Mouse (Mus musculus): ENCODE data around the gene Lrrc61.

Lrrc61 gene

DNA sequence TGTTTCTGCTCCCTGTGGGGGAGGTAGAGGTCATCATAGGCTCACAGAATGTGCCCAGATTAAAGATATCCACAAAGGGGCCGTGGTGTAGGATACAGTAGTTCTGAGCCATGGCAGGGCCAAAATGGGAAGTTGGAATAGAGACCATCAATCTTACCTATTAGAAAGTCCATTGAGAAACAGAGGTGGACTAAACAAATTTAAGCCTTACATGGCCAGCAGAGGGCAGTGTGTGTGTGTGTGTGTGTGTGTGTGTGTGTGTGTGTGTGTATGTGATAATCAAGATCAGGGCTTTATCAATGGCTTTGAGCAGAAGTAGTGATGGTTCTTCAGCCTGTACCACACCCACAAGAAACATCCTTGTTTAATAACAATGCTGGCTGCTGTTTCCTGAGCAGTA, 8.3 kb upstream of the Lrrc61 start:
- DNase-seq (ENCODE audit: extremely low read depth, low read depth, low spot score): no peak

DNA sequence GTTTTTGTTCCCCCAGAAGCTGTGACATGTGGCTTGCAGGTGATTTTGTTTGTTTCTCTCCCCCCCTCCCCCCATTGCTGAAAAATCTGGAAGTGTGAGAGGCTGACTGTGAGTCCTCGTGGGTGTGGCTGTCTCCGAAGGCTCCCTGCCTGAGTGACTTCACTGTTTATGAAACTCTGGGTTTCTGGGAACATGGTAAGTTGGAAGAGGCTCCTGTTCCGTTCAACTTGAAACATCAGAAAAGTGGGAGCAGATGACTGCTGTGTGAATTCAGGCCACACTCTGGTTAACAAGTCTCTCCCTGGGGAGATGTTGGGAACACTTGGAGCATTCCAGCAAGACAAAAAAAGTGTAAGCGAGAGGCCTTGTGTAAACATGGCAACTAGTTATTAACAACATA, 7.7 kb upstream of the Lrrc61 start:
- DNase-seq (ENCODE audit: extremely low read depth, low read depth, low spot score): no peak

DNA sequence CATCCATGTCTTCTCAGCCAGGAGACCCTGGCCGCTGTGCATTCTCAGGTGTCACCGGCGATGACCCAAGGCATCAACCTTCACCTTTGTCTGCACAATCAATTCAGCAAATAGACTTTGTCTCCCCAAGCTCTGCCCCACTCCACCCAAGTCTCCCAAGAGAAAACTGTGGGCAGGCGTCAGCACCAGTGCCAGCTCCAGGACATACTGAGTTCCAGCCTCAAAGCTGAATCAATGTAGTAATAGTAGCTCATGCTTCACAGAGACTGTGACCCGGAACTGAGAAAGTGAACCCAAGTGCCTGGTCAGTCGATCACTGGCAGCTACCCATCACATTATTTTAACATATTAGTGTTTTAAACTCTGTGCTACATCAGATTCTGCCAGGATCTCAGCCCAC, 6.3 kb upstream of the Lrrc61 start:
- DNase-seq (ENCODE audit: extremely low read depth, low read depth, low spot score): no peak

DNA sequence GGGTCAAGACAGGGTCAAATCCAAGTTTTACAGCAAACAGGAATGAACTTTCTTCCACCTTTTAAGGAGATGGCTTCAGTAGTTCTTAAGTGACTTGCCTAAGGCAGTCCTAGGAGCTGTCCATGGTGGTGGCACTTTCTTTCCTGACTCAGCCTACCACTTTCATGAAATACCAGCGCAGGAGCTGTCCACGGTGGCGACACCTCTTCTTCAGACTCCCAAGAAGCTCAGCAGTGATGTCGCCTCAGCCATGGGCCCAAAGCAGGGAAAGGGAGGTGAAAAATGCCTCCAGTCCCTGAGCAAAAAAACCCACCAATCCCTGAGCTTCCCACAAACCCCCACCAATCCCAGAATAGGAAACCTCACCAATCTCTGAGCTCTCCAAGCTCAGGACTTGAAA, 1.7 kb upstream of the Lrrc61 start:
- no peak for DNase-seq (ENCODE audit: extremely low read depth, low read depth, low spot score)

DNA sequence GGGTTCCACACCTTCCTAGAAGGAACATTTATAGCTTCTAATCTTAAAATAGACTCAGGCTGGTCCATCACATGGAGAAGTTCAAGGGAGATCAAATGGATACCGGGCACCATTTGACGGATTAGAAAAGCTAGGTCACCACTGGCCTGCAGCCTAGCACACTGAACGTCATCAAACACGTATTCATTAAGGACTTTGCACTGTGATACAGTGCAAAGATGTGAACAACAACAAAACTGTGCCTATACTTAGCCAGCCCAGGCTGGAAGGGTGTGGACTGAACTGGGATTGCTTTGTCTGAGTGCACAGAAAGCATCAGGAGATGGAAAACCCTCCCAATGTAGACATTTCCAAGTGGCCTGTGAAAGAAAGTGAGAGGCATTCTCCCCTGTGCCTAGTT, 777 bp upstream of the Lrrc61 start:
- no peak for DNase-seq (ENCODE audit: extremely low read depth, low read depth, low spot score)

DNA sequence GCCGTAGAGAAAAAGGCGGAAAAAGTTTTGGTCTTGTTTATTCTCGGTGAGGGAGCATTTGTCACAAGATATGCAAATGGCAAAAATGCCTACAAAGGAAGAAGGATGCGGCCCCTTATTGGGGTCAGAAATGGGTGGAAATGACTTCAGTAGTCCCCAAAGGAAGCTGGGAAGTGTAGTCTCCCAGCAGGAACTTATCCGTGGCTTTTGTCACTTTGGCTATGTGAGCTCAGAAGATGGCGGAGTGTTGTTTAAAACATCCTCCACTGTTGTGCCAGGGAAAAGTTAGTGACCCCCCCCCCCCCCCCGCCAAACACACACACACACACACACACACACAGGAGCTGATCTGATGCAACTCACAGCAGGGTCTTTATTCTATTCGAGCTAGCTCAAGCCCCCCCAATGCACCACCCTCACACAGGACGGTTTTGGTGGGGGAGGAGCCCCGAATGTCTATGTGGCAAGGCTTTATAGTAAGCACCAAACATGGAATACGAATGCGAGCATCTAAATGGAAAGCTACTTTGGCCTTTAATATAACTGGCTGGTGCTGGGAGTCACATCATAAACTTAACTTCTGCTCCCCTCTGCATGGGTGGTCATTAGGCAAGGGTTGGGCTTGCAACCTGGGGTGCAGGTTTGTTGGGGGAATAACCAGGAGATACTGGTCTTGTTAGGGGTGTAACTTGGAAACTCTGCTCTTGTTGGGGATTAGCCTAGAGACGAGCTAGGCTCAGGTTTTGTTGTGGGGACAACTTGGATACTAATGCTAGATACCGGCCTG, 701 bp downstream of the Lrrc61 start:
- DNase-seq (ENCODE audit: extremely low read depth, low read depth, low spot score): no peak

DNA sequence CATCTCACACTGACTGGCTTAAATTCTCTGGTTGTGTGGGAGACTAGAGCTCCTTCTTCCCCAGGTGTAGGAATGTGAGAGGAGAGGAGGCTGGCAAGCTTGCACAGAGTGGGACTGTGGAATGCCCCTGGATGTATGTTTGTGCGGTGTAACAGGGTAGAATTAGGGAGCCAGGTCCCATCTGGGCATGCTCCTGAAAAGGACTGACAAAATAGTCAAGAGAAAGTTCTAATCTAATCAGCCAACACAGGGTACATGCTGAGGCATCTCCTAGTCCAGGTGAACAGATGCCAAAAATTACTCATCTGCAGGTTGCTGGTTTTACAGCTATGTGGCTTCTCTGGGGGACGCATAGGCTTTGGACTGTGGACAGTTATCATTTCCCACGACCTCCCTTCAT, 1.4 kb downstream of the Lrrc61 start:
- DNase-seq (ENCODE audit: extremely low read depth, low read depth, low spot score): no peak

DNA sequence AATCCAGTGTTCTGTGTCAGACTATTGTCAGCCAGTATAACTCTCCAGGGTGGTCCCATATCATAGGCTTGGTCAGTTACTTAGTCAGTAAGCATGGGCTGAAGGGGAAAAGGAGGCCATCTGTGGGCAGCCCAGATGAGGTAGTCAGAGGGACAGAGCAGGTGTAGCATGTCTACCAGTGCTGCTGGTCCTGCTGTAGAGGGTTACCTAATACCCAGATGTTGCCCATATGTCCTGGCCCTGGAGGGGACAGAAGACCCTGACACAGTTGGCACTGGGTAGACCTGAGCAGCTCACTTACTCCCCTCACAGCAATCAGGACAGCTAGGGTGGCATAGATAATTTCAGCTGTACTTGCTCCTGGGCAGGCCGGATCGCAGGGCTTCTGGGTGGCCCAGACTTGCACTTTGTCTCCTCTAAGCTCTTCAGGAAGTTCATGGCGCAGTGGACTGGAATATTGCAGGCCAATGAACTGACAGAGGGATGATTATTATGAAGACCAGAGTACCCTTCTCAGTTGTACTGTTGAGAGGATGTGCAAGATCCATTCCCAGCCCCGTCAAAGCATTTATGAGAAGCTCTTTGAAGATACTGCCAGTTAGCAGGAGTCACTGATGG, 11.2 kb downstream of the Lrrc61 start:
- DNase-seq (ENCODE audit: extremely low read depth, low read depth, low spot score): no peak

DNA sequence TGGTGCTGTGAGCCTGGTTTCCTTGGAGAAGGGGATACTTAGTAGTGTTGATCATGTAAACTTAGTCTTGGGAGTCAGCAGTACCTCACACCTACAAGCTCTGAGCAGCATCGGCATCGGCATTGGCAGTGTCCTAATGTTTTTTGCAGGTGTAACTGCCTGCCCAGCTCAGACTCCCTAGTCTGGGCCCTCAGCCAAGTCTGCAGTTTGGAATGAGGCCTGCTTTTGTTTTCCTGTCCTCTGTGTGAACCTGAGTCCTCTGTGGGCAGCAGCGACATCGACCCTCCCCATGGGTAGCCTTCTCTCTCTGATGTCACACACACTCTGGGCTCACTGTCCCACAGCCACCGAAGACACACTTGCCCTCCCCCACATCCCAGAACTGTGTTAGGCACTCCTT, 11.7 kb downstream of the Lrrc61 start:
- no peak for DNase-seq (ENCODE audit: extremely low read depth, low read depth, low spot score)

DNA sequence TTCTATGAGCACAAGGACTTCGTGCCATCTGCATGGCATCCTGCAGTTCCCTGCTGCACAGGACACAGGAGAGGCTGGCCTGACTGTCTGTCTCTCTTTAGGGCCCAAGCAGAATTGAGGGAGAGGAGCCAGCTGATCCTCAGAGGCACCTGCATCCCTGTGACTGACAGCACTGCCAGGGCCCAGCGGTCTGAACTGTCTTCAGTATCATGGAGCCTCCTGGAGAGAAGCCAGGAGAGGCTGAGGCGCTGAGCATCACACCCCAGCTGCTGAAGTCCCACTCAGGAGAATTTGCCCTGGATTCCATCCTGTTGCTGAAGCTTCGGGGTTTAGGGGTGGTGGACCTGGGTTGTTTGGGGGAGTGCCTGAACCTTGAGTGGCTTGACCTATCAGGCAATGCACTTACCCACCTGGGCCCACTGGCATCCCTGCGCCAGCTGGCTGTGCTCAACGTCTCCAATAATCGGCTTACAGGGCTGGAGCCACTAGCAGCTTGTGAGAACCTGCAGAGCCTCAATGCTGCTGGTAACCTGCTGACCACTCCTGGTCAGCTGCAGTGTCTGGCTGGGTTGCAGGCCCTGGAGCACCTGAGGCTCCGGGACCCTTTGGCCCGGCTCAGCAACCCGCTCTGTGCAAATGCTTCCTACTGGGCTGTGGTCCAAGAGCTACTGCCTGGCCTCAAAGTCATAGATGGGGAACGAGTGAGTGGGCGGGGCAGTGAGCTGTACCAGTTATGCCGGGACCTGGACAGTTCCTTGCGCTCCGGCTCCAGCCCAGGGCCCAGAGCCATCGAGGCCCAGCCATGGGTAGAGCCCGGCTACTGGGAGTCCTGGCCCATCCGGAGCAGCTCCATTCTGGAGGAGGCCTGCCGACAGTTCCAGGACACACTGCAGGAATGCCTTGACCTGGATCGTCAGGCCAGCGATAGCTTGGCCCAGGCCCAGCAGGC, 13.7 kb downstream of the Lrrc61 start:
- no peak for DNase-seq (ENCODE audit: extremely low read depth, low read depth, low spot score)

DNA sequence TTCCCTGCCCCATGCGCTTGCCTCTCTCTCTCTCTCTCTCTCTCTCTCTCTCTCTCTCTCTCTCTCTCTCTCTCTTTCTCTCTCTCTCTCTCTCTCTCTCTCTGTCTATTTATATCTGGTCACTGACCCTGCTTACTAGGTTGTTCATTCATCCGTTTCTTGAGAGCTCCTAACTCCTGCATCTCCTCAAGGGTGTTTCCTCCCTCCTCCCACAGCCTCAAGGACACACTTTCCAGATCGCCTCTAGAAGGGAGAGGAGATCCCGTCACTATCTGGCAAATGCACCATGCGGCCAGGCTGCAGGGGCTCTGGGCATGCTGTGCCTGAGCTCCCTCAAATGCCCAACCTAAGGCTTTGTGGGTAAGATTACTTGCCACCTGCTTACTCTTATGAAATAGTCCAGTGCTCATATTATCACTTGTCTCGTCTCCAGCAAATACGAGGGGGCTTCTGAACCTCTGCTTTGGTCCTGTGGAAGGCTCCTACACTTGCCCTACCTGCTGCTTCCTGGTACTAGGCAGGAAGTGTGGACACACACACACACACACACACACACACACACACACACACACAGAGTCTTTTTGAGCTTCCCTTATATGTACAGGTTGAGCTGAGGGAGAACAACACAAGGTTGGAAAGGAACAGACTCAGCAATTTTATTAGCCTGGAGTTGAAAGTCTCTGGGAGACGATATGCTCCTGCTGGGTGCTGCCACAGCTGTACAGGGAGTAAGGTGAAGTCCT, 14.6 kb downstream of the Lrrc61 start:
- no peak for DNase-seq (ENCODE audit: extremely low read depth, low read depth, low spot score)

DNA sequence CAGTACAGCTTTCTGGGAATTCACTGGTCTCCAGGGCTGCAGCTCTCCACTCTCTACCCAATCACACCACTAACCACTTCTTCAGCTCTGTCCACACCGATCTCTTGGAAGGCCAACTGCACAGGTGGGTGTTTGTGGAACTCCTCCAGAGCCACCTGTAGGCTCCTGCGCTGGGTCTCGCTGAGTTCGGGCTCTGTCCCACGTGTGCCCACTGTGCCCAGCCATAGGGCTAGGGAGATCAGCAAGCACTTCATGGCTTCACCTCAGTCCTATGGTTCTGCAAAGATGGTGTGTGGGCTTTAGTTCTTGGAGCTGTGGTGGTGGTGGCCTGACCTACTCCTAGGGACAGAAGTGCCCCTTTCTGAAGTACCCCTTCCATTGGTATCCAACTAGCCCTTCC, 17.4 kb downstream of the Lrrc61 start:
- DNase-seq (ENCODE audit: extremely low read depth, low read depth, low spot score): no peak

DNA sequence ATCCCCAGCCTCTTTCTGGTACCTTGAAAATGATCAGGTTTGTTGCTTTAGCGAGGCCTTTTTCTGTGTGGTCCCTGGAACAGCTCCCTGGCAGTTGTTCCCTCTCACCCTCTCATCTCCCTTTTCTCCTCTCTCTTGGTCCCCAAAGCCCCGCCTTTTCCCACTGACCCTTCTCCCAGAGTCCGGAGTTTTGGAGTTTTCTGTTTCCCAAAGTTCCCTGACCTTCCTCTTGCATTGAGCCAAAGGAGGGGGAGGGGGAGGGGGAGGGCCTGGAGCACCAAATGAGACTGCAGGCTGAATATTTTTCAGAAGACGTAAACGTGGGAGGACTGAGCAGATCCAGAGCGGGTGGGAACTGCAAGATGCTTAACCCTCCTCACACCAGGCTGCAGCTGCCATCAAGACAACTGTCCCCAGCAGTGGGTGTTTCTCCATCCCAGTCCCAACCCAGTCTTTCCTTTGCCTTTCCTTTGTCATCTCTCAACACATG, 18.0 kb downstream of the Lrrc61 start, which contains the start of gene Rarres2:
Gene Rarres2 (minus strand): TSS at position 218 of the 490 bp plus-strand sequence.
- DNase-seq (ENCODE audit: extremely low read depth, low read depth, low spot score): no peak

DNA sequence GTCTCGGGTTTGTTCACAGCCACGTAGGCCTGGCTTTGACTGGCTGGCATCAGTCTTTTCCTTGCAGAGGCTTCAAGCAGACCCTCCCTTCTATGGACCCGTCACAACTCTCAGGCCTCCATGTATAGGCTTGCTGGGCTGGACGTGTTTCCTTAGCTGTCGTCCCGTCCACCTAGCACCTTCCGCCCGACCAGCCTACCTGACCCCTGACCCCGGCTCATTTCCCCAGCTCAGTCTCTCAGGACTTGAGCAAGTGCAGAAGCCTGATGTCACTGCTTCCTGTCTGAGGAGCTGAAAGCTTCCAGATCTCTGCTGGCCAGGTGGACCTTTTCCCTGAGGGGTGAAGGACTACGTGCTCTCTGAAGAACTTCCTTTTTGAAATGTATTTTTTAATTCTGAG, 18.7 kb downstream of the Lrrc61 start:
- no peak for DNase-seq (ENCODE audit: extremely low read depth, low read depth, low spot score)

DNA sequence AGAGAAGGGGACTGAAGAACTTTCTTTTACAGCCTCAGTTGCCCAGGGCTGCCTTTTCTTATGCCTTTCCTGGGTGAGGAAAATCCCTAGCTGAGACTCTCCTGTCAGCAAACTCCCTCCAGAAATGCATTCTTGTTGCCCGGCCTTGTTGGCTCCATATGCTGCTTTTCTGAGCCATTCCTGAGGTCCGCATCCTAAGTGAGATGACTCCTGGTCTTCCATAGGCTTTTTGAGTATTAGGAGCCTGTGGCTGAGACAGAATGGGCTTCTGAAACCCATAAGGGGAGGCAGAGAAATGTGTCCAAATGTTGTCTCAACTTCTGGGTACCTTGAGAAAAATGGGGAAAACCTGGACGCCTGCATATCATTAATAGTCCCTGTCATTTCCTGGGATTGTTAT, 19.4 kb downstream of the Lrrc61 start:
- DNase-seq (ENCODE audit: extremely low read depth, low read depth, low spot score): no peak

DNA sequence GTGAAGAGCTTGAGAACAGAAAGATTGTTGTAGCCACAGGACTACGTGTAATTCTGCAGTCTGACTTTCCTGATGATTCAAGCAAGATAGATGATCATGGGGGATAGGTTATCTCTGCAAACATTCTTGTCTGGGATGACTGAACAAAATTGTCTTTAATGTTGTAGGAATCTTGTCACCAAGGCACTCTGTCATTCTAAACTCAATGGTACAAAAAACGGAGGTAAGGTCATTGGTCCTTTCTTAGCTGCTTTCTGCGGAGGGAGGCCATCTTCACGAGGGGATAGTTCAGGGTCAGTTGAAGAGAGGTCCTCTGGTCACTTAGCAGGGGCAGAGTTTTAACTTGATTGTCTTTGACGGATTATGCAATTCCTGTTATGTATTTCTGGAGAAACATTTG, 24.1 kb downstream of the Lrrc61 start:
- DNase-seq (ENCODE audit: extremely low read depth, low read depth, low spot score): no peak

DNA sequence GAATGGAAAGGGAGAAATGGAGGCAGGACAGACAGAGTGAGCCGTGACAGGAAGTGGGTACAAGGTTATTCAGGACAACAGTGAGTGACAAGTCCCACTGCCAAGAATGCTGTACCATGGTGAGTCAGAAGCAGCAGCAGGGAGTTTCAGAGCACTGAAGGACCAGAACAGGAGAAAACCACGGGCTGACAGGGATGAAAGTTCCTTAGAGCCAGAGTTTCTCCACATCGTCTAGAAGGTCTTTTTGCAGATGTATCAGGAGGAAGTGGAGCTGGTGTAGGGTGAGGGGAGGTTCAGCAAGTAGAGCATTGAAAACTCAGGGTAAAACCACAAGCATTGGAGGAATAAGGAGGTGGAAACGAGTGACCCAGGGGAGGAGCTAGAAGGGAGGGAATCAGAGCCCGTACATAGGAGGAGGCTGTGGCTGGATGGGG, 24.6 kb downstream of the Lrrc61 start:
- no peak for DNase-seq (ENCODE audit: extremely low read depth, low read depth, low spot score)

DNA sequence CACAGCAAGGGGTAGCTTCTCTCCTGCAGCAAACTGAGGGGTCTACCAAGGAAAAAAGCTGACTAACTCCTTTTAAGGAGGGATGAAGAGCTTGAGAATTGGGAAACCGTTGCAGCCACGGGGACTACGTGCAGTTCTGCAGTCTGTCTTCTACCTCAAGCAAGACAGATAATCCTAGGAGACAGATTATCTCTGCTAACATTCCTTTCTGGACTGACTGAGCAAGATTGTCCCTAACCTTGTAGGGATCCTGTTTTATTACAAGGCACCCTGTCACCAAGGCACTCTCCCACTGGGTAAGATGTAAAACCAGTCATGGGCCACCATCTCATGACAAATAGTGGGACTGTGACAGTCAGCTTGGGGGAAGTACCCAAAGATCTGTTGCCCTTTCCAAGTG, 26.7 kb downstream of the Lrrc61 start:
- no peak for DNase-seq (ENCODE audit: extremely low read depth, low read depth, low spot score)

DNA sequence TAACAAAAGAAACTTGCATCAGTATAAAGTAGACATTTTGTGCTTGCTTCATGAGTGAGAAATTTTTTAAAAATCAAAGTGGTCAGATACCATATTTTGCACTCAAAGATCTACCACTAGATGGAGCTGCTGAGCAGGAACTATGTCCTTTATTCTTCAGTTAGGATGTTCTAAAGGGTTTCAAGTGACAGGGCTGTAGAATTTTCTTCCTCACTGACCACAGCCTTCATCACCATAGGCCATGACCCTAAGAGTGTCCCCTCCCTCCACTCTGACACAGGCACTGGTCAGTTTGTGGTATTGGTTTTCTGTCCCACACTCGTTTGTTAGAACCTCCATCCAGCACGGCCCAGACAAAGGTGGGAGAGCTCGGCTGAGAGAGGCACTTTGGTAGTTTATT, 27.4 kb downstream of the Lrrc61 start:
- DNase-seq (ENCODE audit: extremely low read depth, low read depth, low spot score): no peak

DNA sequence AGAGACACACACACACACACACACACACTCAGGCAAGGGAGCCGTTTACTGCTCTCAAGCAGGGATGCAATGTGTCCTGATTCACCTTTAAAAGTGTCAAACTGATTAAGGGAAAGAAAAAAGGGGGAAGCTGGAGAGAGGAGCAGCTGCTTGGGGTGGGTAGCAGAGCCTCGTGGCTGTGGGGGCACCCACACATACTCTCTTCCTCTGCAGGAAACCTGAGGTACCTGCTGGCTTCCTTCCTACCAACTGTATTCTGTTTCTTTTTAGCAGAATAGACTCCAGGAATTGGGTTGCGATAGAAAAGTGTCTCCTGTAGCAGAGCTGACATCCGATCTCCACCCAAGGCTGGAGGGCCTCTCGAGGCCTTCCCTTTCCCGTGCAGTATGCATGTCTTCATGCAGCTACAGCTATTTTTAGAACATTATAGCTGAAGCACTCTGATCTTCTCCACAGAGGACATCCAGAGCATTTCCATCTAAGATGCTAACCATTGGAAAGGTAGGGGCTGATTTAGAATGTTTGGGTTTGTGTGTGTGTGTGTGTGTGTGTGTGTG, 34.7 kb downstream of the Lrrc61 start, which contains the start of gene Gm45021:
Gene Gm45021 (plus strand): TSS at position 417 of the 557 bp plus-strand sequence.
- no peak for DNase-seq (ENCODE audit: extremely low read depth, low read depth, low spot score)
